Comparison of ENCODE assay signal across 10 mouse cellular contexts in the genomic region with DNA sequence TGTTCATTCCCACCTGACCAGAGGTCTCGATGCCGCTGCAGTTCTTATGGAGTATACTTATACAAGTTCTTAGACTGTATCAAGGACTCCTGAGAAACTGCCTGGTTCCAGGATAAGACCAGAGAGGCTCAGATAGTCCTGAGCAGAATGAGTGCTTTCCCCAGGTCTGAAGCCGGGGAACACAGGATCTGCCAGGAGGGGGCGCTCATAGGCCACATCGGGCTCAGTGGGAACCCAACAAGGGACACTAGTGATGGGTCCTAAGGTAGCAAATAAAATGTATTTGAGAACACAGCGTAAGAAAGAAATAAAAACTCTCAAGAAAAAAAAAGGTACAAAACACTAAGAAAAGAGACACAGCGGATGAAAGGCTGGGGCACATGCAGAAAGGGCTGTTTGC.
DNase-seq lines count a peak whose midpoint lies in the region; TF ChIP-seq lines count a peak whose summit lies in the region.
"Had no signal": no experiment of that assay in that cellular context is flagged by ENCODE, and none has a peak within 500 bp of the region (broad histone marks: within the 10 kb centered on the region; RNA-seq: fewer than 3 reads in every experiment).

No protein-coding gene starts in this region.

- no peak overlapping the region for H3K27ac ChIP-seq in gastrocnemius, adult 2 months
- H3K27ac ChIP-seq: embryonic facial prominence, embryonic 13.5 days; limb, embryonic 12.5 days had no signal

- DNase-seq in gastrocnemius, adult 2 months, result peak; percentile 31
- DNase-seq in gastrocnemius, postnatal 25 days, result no peak
- DNase-seq in thymus, postnatal 4 days, result peak; percentile 28
- no peak for DNase-seq in thymus, adult 18-20 months
- DNase-seq in forelimb bud, embryonic 11.5 days (ENCODE audit: low read depth, low spot score), result peak; percentile 14
- DNase-seq in left cerebral cortex, postnatal 14 days (ENCODE audit: low spot score in 2 of 2), result peak; percentile 70 to 85
- peak; percentile 59 to 86 for DNase-seq in right cerebral cortex, postnatal 10 days (ENCODE audit: low spot score in 2 of 2)
- no peak for DNase-seq in thymus, postnatal 14 days

- intact Hi-C loops in gastrocnemius, adult 2 months (cut with DNase I), result no loop called here
- intact Hi-C loops in left cerebral cortex, postnatal 14 days (cut with DNase I), result loop anchor here (1.0 to 10.0 kb wide), 3 partner anchors 102 to 391 kb away; no protein-coding TSS in a partner anchor

- TF ChIP-seq CTCF in gastrocnemius, adult 2 months (IDR thresholded peaks at IDR 0.05), result peak; percentile 46

- no peak overlapping the region for H3K4me3 ChIP-seq in gastrocnemius, adult 2 months
- H3K4me3 ChIP-seq: embryonic facial prominence, embryonic 13.5 days; limb, embryonic 12.5 days had no signal

Comparison
In these comparisons a context has a peak if more than half of its experiments do, and no peak if none do; other contexts are left out.
1. DNase-seq: peak in gastrocnemius, adult 2 months (single experiment), thymus, postnatal 4 days (single experiment), forelimb bud, embryonic 11.5 days (single experiment), left cerebral cortex, postnatal 14 days (2 of 2) and right cerebral cortex, postnatal 10 days (2 of 2); none in gastrocnemius, postnatal 25 days (single experiment), thymus, adult 18-20 months (0 of 2) and thymus, postnatal 14 days (single experiment).